Mouse (Mus musculus) midbrain, postnatal 0 days (tissue): ENCODE measurements at regions not wholly inside any gene's neighbourhood (a gene's known extent, or its start where the extent isn't known, plus 50 kb on each side); places are given as distances from the start of the nearest gene placed in this dataset.

Experiments
- ATAC-seq: fragments of 200-750 bp; cut with Nextera tagmentation; 2 replicates; pipeline ENCODE4 v1.8.0; 2017; ENCODE audit warnings: moderate number of reproducible peaks, mild to moderate bottlenecking, moderate TSS enrichment, moderate library complexity; ENCODE audit not compliant: low FRiP score
- DNase-seq: peaks from one replicate; pipeline ENCODE4 v3.0.0-alpha.2; 2015; ENCODE audit warnings: low spot score
- H3K27ac ChIP-seq: fragments of 300-500 bp; sonication (generic); 2 replicates; pipeline ENCODE4 v1.5.1; 2014; ENCODE audit warnings: low read depth, mild to moderate bottlenecking, low read length, mixed read lengths
- H3K27me3 ChIP-seq: fragments of 300-500 bp; sonication (generic); 2 replicates; pipeline ENCODE4 v1.6.1; 2014; ENCODE audit warnings: low read length, control low read depth, mixed read lengths; ENCODE audit not compliant: insufficient read depth
- H3K36me3 ChIP-seq: fragments of 300-500 bp; sonication (generic); 2 replicates; pipeline ENCODE4 v1.6.1; 2014; ENCODE audit warnings: low read length, control low read depth, mixed read lengths; ENCODE audit not compliant: insufficient read depth
- H3K4me1 ChIP-seq: fragments of 300-500 bp; sonication (generic); 2 replicates; pipeline ENCODE4 v1.6.1; 2014; ENCODE audit warnings: mild to moderate bottlenecking, control low read depth, antibody characterized with exemption, low read length, mixed read lengths; ENCODE audit not compliant: insufficient read depth
- H3K4me2 ChIP-seq: fragments of 300-500 bp; sonication (generic); 2 replicates; pipeline ENCODE4 v1.6.1; 2014; ENCODE audit warnings: low read depth, mild to moderate bottlenecking, low read length, mixed read lengths; ENCODE audit not compliant: poor library complexity, severe bottlenecking
- H3K4me3 ChIP-seq: fragments of 300-500 bp; sonication (generic); 2 replicates; pipeline ENCODE4 v1.5.1; 2014; ENCODE audit warnings: low read depth, mild to moderate bottlenecking, low read length, moderate library complexity
- H3K9ac ChIP-seq: fragments of 300-500 bp; sonication (generic); replicated peaks from 2 replicates; pipeline ENCODE4 v1.6.1; 2014; ENCODE audit warnings: mild to moderate bottlenecking, low read length, moderate library complexity, mixed read lengths; ENCODE audit not compliant: poor library complexity, severe bottlenecking
- H3K9me3 ChIP-seq: fragments of 300-500 bp; sonication (generic); 2 replicates; pipeline ENCODE4 v1.6.1; 2016; ENCODE audit warnings: low read length, control low read depth
- CTCF ChIP-seq: IDR thresholded peaks from 2 replicates; pipeline ENCODE4 v1.5.1; 2016; ENCODE audit warnings: antibody characterized with exemption, mild to moderate bottlenecking
- WGBS: fragments of 180-500 bp; shearing (Covaris S2); extraction: QIAGEN DNeasy Blood & Tissue Kit; methylation state at CpG from one replicate; pipeline ENCODE4 v1.1.7; 2014; 5-methylcytosine and 5-hydroxymethylcytosine counted together

DNA sequence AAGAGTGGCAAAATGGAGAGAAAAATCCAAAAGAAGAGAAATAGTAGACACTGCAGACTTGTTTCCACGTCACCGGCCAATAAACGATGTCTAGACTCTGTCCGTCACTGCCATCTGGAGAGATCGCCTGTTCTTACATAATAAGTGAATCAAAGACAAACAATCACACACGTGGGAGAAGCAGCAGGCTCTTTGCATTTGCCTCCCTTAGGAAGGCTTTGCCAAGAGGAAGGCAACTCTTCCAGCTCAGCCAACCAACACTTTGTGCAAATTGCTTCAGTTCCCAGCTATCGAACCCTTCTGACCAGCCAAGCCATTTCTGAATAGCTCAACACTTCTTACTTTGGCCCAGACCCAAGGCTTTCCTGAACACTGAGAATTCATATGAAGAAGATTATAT is 432.8 kb downstream of the 1700129C05Rik start:
- peak; percentile 53 for DNase-seq
- Histone ChIP-seq H3K4me3 (no peak overlapping the region), H3K4me2 (no peak overlapping the region), H3K36me3 (no peaks in the 10 kb centered on the region), H3K27ac (no peak overlapping the region), H3K4me1 (no peaks in the 10 kb centered on the region), H3K27me3 (no peaks in the 10 kb centered on the region), H3K9ac (no peak overlapping the region), H3K9me3 (no peaks in the 10 kb centered on the region)
- WGBS: 66% methylated on average over 7 of the region's 7 CpGs
- no peak for TF ChIP-seq CTCF
- ATAC-seq: no peak

DNA sequence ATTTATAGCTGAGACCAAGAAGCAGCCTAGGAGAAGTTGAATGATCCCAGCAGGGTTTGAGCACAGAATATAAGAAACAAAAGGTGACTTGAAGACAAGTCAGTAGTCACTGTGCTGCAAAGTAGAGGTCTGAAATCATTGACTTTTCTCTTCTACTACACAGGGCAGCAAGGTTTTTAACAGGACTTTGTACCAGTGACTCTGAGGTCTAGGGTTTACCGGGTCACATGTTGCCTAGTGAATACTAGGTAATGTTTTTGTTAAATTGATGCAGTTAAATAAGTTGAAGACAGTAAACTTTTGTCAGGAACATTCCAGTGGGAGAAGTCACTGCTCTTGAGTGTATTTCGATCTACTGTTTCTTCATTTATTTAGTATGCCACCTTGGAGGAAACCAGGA is 433.4 kb downstream of the 1700129C05Rik start:
- Histone ChIP-seq H3K27ac (no peak overlapping the region), H3K4me3 (no peak overlapping the region), H3K4me2 (no peak overlapping the region), H3K36me3 (no peaks in the 10 kb centered on the region), H3K9ac (no peak overlapping the region), H3K9me3 (no peaks in the 10 kb centered on the region), H3K27me3 (no peaks in the 10 kb centered on the region), H3K4me1 (no peaks in the 10 kb centered on the region)
- WGBS: 94% methylated on average over 2 of the region's 2 CpGs
- TF ChIP-seq CTCF: no peak
- ATAC-seq (no peak), DNase-seq (no peak)

DNA sequence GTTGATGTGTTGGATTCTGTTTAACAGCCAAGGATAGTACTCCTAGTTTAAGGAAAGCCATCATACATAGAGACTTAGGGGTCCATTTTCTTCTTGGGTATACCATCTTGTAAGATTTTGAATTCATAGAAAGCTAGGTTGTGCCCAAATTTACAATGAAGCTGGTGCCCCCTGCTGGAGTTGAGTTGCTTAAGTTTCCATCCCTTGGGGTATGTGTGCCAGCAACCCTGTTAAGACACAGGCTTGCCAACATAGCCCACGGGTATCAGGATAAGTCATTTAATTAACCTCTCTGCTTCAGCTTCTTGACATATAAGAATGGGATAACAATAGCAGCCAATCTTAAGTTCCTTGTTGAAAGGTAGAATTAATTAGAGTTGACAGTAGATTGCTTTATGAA is 440.9 kb downstream of the 1700129C05Rik start:
- no peaks in the 10 kb centered on the region for H3K36me3 ChIP-seq
- H3K4me2 ChIP-seq: no peak overlapping the region
- H3K4me1 ChIP-seq: no peaks in the 10 kb centered on the region
- H3K4me3 ChIP-seq: no peak overlapping the region
- WGBS: 36% methylated on average over 1 of the region's 1 CpGs
- no peaks in the 10 kb centered on the region for H3K9me3 ChIP-seq
- no peak overlapping the region for H3K9ac ChIP-seq
- no peak overlapping the region for H3K27ac ChIP-seq
- TF ChIP-seq CTCF: peak; percentile 67
- DNase-seq (peak; percentile 70), ATAC-seq (peak; percentile 38; the same call in 1 of the 2 replicates)
- H3K27me3 ChIP-seq: no peaks in the 10 kb centered on the region

DNA sequence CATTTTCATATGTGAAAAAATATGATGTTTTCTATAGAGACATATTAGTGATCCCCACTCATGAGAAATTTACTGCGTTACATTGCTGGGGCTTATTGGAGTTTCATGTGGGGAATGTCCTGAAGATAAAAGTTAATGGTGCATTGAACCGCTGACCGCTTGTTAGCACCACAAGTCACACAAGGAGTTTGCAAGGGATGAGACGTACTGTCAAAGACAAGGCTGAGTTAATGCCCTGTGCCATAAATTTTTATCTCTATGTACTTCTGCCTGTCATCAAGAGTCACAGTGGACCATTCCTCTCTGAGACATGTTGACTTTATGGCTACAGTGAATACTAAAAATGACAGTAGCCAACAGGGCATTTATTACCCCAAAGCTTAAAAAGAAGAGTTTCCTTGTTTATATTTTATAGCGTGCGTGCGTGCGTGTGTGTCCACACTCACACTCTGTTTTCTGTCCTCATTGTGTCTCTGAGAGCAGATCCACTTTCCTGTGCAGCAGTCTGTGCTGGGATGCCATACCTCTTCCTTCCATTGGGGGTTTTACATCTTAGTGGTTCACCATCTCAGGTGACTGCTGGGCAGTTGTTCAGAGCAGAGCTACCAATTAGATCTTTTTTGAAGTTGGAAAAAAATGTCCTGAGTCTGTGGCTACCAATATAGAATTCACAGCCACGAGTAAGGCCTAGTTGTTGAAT is 451.4 kb downstream of the 1700129C05Rik start:
- no peak for TF ChIP-seq CTCF
- Histone ChIP-seq H3K4me1 (no peaks in the 10 kb centered on the region), H3K9me3 (no peaks in the 10 kb centered on the region), H3K27me3 (no peaks in the 10 kb centered on the region), H3K4me3 (no peak overlapping the region), H3K9ac (no peak overlapping the region), H3K4me2 (no peak overlapping the region), H3K36me3 (no peaks in the 10 kb centered on the region), H3K27ac (no peak overlapping the region)
- WGBS: 91% methylated on average over 9 of the region's 9 CpGs
- ATAC-seq (no peak), DNase-seq (no peak)

DNA sequence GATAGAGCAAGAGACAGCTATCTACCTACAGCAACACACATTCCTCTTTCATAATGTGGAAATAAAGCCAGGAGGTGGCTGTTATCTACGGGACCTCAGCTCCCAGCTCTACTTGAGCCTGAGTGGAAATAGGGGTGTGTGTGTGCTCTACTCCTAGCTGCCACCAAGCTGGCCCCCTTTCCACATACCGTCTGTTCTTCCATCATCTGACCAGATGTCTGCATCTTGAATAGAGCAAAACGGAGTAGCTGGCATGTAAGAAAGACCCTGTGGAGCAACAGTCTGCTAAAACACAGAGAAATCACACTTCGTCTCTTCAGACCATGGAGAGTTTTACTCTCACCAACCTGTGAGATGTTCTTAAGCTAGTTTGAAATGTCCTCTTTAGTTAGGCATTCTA is 454.9 kb downstream of the 1700129C05Rik start:
- ATAC-seq: no peak
- no peak overlapping the region for H3K9ac ChIP-seq
- H3K36me3 ChIP-seq: no peaks in the 10 kb centered on the region
- no peaks in the 10 kb centered on the region for H3K9me3 ChIP-seq
- no peaks in the 10 kb centered on the region for H3K27me3 ChIP-seq
- no peak for TF ChIP-seq CTCF
- peak; percentile 46 for DNase-seq
- no peak overlapping the region for H3K27ac ChIP-seq
- H3K4me2 ChIP-seq: no peak overlapping the region
- 83% methylated on average over 4 of the region's 4 CpGs for WGBS
- H3K4me1 ChIP-seq: no peaks in the 10 kb centered on the region
- no peak overlapping the region for H3K4me3 ChIP-seq

DNA sequence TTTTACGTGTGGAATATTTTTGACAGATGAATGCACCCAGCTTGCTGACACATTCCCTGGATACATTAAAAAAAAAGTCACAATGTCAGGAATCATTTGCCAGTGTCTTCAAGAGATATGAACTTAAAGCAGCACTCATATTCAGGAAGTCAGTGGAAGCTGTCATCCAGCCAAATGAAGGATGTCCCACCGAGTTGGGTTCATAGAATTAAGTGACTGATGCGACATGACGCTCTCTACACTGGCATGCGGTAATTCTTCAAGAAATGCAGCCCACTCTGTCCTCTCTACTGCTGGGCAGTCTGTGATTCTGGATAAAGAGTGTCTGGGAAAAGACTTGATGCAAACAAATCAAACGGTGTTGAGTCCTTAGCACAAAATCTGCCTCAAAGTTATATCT is 463.9 kb downstream of the 1700129C05Rik start:
- Histone ChIP-seq H3K9me3 (no peaks in the 10 kb centered on the region), H3K9ac (no peak overlapping the region), H3K36me3 (no peaks in the 10 kb centered on the region), H3K4me1 (no peaks in the 10 kb centered on the region), H3K27me3 (no peaks in the 10 kb centered on the region), H3K27ac (no peak overlapping the region), H3K4me2 (no peak overlapping the region), H3K4me3 (no peak overlapping the region)
- 68% methylated on average over 6 of the region's 6 CpGs for WGBS
- TF ChIP-seq CTCF: no peak
- DNase-seq (peak; percentile 58), ATAC-seq (no peak)
